Mouse (Mus musculus): Measurements from ENCODE around the gene Gm5868. TPM values are rescaled to one million over a fixed set of nuclear protein-coding genes. Genes with fewer than 3 reads are reported as not detected.
"Not testable (repeated sequence)": the region's sequence is repeated elsewhere in the genome, so short reads cannot be mapped to it uniquely, and the experiment has no call there.

Gene Gm5868
- not detected for total RNA-seq (2021)
- long read RNA-seq, experiment 1: 0 reads
- long read RNA-seq, experiment 2: 0 reads

- no peak for DNase-seq (ENCODE audit: low spot score)
Measured at GRCm38 (mm10) chr5:72587192-72587681, at the start of gene Gm5868. Gm5868 (minus strand) TSS chr5:72587551.

- no peak for DNase-seq (ENCODE audit: low spot score)
Measured at GRCm38 (mm10) chr5:72636576-72636975, 49.2 kb upstream of the Gm5868 start.

- no peak for DNase-seq (ENCODE audit: low spot score)
Measured at GRCm38 (mm10) chr5:72636122-72636521, 48.8 kb upstream of the Gm5868 start.

- DNase-seq (ENCODE audit: low spot score): no peak
Measured at GRCm38 (mm10) chr5:72634791-72635271, 47.5 kb upstream of the Gm5868 start.

- no peak for DNase-seq (ENCODE audit: low spot score)
Measured at GRCm38 (mm10) chr5:72630026-72630425, 42.7 kb upstream of the Gm5868 start.

- DNase-seq (ENCODE audit: low spot score): no peak
Measured at GRCm38 (mm10) chr5:72621022-72621421, 33.7 kb upstream of the Gm5868 start.

- no peak for DNase-seq (ENCODE audit: low spot score)
Measured at GRCm38 (mm10) chr5:72617413-72617812, 30.1 kb upstream of the Gm5868 start.

- DNase-seq (ENCODE audit: low spot score): no peak
Measured at GRCm38 (mm10) chr5:72603138-72603537, 15.8 kb upstream of the Gm5868 start.

GRCm38 (mm10) chr5:72601006-72601405, 13.7 kb upstream of the Gm5868 start:
- DNase-seq (ENCODE audit: low spot score): peak; percentile 14

- DNase-seq (ENCODE audit: low spot score): not testable (repeated sequence)
Measured at GRCm38 (mm10) chr5:72586667-72587191, 622 bp downstream of the Gm5868 start.

- DNase-seq (ENCODE audit: low spot score): not testable (repeated sequence)
Measured at GRCm38 (mm10) chr5:72586122-72586521, 1.2 kb downstream of the Gm5868 start.

- DNase-seq (ENCODE audit: low spot score): not testable (repeated sequence)
Measured at GRCm38 (mm10) chr5:72580970-72581332, 6.4 kb downstream of the Gm5868 start, which contains the start of gene Zar1. Zar1 (minus strand) TSS chr5:72581254.

GRCm38 (mm10) chr5:72580088-72580969, 7.0 kb downstream of the Gm5868 start:
- not testable (repeated sequence) for DNase-seq (ENCODE audit: low spot score)

GRCm38 (mm10) chr5:72579599-72579998, 7.8 kb downstream of the Gm5868 start:
- DNase-seq (ENCODE audit: low spot score): not testable (repeated sequence)

- DNase-seq (ENCODE audit: low spot score): no peak
Measured at GRCm38 (mm10) chr5:72565621-72566020, 21.7 kb downstream of the Gm5868 start.

- not testable (repeated sequence) for DNase-seq (ENCODE audit: low spot score)
Measured at GRCm38 (mm10) chr5:72563183-72563582, 24.2 kb downstream of the Gm5868 start.

- DNase-seq (ENCODE audit: low spot score): no peak
Measured at GRCm38 (mm10) chr5:72560976-72561628, 26.2 kb downstream of the Gm5868 start.

- peak; percentile 97 for DNase-seq (ENCODE audit: low spot score)
Measured at GRCm38 (mm10) chr5:72559544-72560049, 27.8 kb downstream of the Gm5868 start, which contains the start of gene Nfxl1. Nfxl1 (minus strand) TSS chr5:72559684.

GRCm38 (mm10) chr5:72558716-72559526, 28.4 kb downstream of the Gm5868 start:
- no peak for DNase-seq (ENCODE audit: low spot score)

GRCm38 (mm10) chr5:72556245-72556644, 31.1 kb downstream of the Gm5868 start:
- no peak for DNase-seq (ENCODE audit: low spot score)

- DNase-seq (ENCODE audit: low spot score): no peak
Measured at GRCm38 (mm10) chr5:72551209-72551608, 36.1 kb downstream of the Gm5868 start.

Measured in gastrocnemius, adult 18-20 months (tissue).